Mouse (Mus musculus) cerebellum, adult 9-11 months (tissue): Measurements from ENCODE around the gene Psmd9.

Experiments
- DNase-seq: peaks from one replicate; pipeline ENCODE4 v3.0.0; 2022

Psmd9 gene

DNA sequence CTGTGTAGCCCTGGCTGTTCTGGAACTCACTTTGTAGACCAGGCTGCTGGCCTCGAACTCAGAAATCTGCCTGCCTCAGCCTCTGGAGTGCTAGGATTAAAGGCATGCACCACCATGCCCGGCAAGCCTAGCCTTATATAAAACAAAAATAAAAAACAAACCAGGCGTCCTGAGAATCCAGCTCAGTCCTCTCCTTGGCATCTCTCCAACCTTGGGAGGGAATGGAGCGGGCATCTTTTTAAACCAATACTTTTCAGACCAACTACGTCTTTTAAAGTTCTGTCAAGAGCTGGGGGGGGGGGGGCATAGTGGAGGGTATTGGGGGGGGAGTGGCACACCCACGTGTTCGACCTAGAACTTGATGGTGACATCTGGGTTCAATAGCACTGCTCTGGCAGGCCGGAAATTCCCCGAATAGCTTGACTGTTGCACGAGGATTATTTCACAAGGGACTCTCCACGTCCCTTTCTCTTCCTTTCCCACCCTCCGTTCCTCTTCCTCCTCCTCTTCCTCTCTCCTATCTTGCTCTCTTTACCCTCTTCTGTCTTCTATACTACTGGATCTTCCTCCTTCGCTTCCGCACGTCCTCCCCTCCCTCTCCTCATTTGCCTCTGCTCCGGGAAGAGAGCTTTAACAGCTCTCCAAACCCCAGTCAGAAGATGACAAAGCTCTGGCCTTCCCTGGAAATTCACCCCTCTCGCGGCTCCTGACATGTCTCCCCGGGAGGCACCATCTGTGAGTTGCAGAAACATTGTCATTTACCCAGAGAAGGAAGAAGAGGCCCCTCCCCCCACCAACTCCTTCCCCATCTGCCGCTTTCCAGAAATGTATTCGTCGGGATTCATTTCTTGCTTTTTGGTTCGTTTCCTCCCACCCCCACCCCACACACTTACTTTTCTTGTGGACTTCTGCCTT, 87.9 kb downstream of the Psmd9 start:
- peak; percentile 57 for DNase-seq

DNA sequence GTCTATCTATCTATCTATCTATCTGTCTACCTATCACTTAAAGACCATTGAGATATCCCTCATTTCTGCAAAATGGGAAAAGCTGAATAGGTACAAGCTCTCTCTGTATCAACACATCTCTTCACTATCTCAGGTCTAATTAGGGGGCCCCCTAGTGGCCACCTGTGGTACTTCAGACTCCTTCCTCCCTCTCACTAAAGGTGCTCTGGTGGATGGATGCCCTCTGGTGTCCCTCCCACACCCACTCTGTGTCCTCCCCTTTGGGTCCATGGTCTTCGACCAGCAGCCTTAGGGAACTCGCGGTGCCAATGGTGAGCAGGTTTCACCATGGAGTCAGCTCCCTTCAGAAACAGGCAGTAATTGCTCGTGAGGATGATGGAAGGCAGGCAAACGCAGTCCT, 89.8 kb downstream of the Psmd9 start:
- DNase-seq, result peak; percentile 72

DNA sequence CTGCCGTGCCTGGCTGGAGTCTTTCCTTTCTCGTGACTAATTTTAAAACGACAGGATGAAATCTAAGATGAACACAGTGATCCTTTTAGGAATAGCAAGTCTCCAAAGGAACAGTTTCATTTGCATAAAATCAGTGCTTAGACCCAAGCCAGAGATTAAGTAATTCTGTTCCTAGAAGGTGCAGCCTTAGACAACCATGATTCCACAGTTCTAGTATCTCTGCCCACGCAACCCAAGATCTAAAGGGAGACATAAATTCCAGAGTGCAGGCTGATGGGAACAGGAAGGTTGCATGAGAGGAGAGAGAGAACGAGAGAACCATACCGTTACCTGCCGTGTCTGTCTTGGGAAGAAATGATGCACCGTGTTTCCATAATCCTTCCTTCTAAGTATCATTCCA, 91.5 kb downstream of the Psmd9 start:
- DNase-seq, result no peak

DNA sequence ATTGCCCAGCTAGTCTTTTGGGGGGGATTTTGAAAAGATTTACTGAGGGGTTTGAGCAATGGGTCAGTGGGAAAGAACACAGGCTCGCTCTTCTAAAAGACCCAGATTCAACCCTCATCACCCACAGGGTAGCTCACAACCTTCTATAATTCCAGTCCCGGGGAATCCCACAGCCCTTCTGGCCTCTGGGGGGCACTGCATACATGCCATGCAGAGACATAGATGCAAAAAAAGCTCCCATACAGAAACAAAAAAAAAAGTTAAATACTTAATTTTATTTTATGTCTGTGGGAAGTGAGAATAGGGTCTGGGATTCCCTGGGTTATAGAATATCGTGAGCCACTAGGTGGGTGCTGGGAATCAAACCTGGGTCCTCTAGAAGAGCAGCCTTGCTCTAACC, 97.7 kb downstream of the Psmd9 start:
- no peak for DNase-seq

DNA sequence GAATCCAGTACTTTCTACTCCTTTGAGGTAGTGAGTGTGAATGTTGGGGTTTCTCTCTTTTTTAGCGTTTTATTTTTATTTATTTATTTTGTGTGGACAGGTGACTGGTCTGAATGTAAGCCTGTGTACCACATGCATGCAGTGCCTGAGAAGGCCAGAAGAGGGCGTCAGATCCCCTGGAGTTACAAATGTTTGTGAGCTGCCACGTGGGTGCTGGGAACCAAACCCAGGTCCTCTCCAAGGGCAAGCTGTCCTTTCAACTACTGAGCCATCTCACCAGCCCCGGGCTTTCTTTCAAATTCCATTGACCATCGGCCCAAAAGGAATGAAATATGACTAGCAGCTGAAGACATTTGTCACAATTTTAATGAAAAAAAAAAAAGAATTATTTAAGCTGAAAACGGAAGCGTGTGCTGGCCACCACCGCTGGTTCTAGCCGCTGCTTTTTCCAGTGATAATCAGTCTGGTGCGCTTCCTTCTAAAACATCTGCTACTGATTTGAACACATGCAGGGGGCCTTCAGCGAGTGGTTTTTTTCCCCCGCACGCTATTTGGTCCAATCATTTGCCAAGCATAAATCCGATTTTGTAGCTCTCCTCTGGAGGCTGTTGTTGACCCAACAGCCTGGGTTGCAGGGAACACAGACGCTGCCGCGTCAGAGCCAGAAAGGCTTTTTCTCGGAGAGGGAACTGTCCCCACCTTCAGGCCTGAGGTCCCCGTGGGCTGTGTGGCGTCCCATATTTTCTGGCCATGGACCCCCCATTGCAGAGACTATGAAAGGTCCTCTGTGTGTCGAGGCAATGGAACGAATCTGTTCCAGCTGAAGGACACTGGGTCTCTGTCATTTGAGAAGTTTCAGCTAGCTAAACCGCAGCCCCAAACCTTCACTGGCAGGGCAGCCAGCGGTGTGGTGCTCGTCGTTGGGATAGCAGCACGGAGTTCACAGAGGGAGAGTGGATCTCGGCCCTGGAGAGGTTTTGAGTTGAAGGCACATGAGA, 99.6 kb downstream of the Psmd9 start:
- no peak for DNase-seq

GRCm38 (mm10) chr5:123270917-123271316, 101.7 kb downstream of the Psmd9 start:
- no peak for DNase-seq

- DNase-seq, result no peak
Observed at GRCm38 (mm10) chr5:123272927-123273326, 103.7 kb downstream of the Psmd9 start.

DNA sequence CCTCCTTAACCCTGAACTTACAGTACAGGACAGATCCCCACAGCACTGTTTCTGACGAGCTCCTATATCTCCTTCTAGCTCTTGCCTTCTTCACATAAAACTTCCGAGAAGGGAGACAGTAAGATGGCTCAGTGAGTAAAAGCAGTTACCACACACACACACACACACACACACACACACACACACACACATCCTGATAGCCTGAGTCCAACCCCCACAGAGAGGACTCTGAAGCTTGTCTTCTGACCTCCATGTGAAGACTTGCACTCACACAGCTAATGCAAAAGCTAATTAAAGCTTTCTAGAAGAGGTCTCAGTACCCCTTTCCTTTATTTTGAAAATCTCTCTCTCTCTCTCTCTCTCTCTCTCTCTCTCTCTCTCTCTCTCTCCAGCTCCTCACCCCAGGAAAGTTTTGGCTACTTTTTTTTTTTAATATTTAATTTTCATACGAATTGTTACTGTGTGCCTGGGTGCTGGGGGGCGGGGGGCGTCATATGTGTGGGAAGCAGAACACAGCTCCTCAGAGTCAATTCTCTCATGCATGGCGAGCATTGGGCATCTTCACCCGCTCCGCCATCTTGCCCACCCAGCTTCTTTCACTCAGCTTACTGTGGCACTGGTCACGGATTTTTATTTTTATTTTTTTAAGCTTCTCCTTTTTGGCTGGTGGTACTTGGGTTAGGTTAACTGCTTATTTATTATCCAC, 107.6 kb downstream of the Psmd9 start:
- DNase-seq, result no peak

GRCm38 (mm10) chr5:123277342-123277701, 108.1 kb downstream of the Psmd9 start:
- no peak for DNase-seq

- no peak for DNase-seq
Observed at GRCm38 (mm10) chr5:123277704-123278103, 108.5 kb downstream of the Psmd9 start.

GRCm38 (mm10) chr5:123279248-123279647, 110.0 kb downstream of the Psmd9 start:
- no peak for DNase-seq

- DNase-seq, result peak; percentile 65
Observed at GRCm38 (mm10) chr5:123281336-123282136, 112.3 kb downstream of the Psmd9 start.

DNA sequence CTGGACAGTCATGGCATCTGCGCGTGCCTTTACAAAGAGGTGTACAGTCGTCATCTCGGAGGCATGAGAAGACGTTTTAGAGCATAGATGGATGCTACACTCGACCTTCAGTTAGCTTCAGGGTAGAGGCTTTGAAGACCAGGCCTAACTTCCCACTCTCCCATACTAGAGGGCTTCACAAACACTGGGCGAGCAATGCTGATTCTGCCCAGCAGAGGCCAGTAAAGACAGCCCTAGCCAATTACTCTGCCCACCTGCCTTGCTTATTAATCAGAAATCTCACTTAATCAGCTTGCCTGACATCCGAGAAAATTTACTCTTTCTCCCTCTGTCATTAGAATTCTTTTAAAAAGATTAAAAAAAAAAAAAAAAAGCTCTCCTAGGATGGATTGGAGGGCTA, 116.0 kb downstream of the Psmd9 start:
- DNase-seq, result no peak

DNA sequence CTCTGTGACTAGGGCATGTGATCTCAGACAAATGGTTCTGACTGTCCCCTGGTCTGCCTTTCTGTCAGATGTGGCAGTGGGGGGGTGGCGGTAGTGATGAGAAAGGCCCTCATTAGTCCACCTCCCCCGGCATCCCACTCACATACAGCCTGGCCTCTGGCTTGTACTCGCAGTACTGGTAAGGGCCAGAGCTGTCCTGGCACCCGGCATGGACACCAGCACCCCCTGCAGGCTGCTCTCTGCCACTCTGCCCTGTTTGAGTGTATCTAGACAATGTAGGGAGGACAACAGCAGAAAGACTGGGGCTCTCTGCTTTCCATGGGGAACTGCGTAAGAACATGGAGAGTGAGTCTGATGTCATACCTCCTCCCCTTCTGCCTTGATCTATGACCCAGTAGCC, 118.9 kb downstream of the Psmd9 start:
- DNase-seq, result no peak

- DNase-seq, result no peak
Observed at GRCm38 (mm10) chr5:123294653-123295052, 125.4 kb downstream of the Psmd9 start.

DNA sequence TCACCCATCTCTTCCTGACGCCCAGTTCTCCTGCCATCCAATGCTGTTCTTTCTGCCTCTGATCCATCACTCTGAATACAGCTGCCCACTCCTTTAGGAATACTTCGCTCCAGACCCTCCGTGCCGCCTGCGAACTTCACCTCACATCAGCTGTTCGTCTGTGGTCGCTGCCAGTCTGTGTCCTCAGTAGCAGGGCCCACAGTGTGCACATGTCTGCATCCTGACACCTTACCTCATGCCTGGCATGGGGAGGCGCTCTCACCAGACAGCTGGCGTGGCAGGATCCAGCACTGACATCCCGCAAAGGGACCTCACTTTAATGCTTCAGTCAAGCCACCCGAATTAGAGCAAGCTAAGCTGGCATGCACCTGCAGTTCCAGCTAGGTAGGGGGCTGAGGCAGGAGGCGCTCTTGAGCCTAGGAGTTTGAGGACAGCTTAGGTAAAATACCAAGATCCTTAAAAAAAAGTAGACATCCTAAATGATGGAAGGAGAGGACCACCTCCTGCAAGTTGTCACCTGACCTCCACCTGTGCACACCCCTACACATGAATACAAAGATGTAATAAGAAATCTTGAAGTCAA, 127.1 kb downstream of the Psmd9 start:
- DNase-seq, result no peak

GRCm38 (mm10) chr5:123296972-123297754, 128.0 kb downstream of the Psmd9 start:
- no peak for DNase-seq

- no peak for DNase-seq
Observed at GRCm38 (mm10) chr5:123297830-123298229, 128.6 kb downstream of the Psmd9 start.

DNA sequence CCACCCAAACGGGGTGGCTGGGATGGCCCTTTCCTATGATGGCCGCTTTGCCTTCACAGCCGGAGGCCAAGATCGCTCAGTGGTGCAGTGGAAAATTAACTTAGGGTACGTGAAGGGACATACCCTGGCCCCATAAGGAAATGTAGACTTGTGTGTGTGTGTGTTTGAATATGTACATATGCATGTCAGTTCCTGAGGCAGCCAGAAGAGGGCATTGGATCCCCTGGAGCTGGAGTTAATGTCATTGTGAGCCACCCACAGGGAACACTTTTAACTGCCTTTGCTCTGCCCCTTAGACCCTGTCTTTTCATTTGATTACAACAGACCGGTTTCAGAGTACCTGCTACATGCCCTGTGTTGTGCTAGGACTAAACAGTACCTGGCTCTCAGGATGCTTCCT, 129.3 kb downstream of the Psmd9 start:
- DNase-seq, result no peak
